Mouse (Mus musculus) telencephalon, adult 2 months (tissue): Measurements from ENCODE around the gene Ccdc13.
A peak's percentile ranks its signal among the peaks of the same experiment; 100 is the strongest.

ENCODE experiments used
- DNase-seq: peaks from one replicate; pipeline ENCODE4 v3.0.0-alpha.2; 2011; ENCODE audit warnings: low read depth, low spot score

The Ccdc13 gene

GRCm38 (mm10) chr9:121760271-121761090, 78.8 kb downstream of the Ccdc13 start:
- DNase-seq, result no peak

- no peak for DNase-seq
Measured at GRCm38 (mm10) chr9:121759091-121760081, 79.9 kb downstream of the Ccdc13 start, which contains the start of gene Zfp651. Zfp651 (plus strand) TSS chr9:121759330.

- no peak for DNase-seq
Measured at GRCm38 (mm10) chr9:121757835-121758814, 81.1 kb downstream of the Ccdc13 start.

- no peak for DNase-seq
Measured at GRCm38 (mm10) chr9:121757432-121757831, 81.8 kb downstream of the Ccdc13 start.

GRCm38 (mm10) chr9:121756785-121757184, 82.5 kb downstream of the Ccdc13 start:
- DNase-seq, result no peak

GRCm38 (mm10) chr9:121754624-121755023, 84.6 kb downstream of the Ccdc13 start:
- DNase-seq, result no peak

- peak; percentile 56 for DNase-seq
Measured at GRCm38 (mm10) chr9:121752774-121753173, 86.5 kb downstream of the Ccdc13 start.
